Mouse (Mus musculus): ENCODE data around the gene Adra2b. TPM values are rescaled to one million over a fixed set of nuclear protein-coding genes. Genes with fewer than 3 reads are reported as not detected.

Gene Adra2b
- polyA plus RNA-seq (2012): 0.02 and 0.11 TPM in 2 replicates

GRCm38 (mm10) chr2:127362459-127363281 is at the start of gene Adra2b:
Gene Adra2b, plus strand, starts transcription at chr2:127363208.

DNA sequence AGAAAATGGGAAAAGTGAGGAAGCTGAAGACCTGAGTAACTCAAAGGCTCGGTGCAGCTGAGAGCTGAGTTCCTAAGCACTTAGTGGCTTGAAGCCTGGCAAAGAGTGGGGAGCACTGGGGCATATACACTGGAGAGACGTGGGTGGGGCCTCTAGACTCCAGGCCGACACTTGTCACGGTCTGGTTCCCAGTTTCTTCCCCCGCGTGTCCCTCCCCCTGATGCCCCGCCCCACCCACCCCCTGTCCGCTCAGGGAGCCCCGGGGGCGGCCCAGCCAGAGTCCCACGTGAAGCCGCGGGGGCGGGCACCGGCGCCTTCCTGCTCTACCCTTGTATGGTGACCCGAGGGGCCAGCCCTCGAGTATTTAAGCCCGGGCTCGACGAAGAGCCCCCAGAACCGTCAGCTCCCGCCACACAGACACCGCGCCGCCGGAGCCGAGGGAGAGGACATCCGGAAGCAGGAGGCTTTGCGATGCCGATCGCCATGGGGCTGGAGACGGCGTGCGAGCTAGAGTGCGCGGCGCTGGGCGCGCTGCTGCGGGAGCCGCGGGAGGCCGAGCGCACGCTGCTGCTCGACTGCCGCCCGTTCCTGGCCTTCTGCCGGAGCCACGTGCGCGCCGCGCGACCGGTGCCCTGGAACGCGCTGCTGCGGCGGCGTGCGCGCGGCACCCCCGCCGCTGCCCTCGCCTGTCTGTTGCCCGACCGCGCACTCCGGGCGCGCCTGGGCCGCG is 27.1 kb upstream of the Adra2b start, which contains the start of gene Dusp2:
TSS of gene Dusp2 (plus strand) at position 393 of the 730 bp plus-strand sequence.

DNA sequence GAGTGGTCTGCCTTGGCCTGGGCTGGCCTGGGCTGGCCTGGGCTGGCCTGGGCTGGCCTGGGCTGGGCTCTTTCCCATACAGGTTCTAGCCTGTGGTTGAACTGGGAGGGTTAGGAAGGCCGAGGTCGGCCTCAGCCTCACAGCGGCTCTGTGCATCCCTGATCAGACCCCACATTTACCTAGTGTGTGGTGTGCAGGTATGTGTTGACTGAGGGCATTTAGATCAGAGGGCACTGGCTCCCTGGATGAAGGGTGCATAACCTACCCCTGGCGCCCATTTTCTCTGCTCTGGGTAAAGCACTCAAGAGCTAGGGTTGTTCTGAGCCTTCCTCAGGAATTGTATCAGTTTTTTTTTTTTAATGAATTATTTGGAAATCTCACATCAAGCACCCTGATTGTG is 24.6 kb upstream of the Adra2b start, which contains the start of gene Astl:
TSS of gene Astl (plus strand) at position 224 of the 400 bp plus-strand sequence.

Other genes starting within 250 kb of the Adra2b start
- 7.2 and 8.2 TPM in 2 replicates for gene Ncaph, start 229.3 kb upstream of the Adra2b start, polyA plus RNA-seq (2012)
- 4.7 and 7.2 TPM in 2 replicates for gene Itpripl1, start 219.8 kb upstream of the Adra2b start, polyA plus RNA-seq (2012)
- gene 1810024B03Rik, start 154.9 kb upstream of the Adra2b start, polyA plus RNA-seq (2012): 0.28 and 0.38 TPM in 2 replicates
- 11.1 and 17.5 TPM in 2 replicates for gene Snrnp200, start 154.8 kb upstream of the Adra2b start, polyA plus RNA-seq (2012)
- 6.8 and 8.0 TPM in 2 replicates for gene Ciao1, start 115.4 kb upstream of the Adra2b start, polyA plus RNA-seq (2012)
- gene Tmem127, start 115.3 kb upstream of the Adra2b start, polyA plus RNA-seq (2012): 17.3 and 18.4 TPM in 2 replicates
- gene Stard7, start 93.0 kb upstream of the Adra2b start, polyA plus RNA-seq (2012): 37.9 and 38.4 TPM in 2 replicates
- gene Dusp2, start 27.0 kb upstream of the Adra2b start, polyA plus RNA-seq (2012): 83.3 and 104 TPM in 2 replicates
- gene Astl, start 24.6 kb upstream of the Adra2b start, polyA plus RNA-seq (2012): 0.03 TPM in 1 of 2 replicates, not detected in the other
- gene Gpat2, start 62.0 kb downstream of the Adra2b start, polyA plus RNA-seq (2012): 0.06 TPM in 1 of 2 replicates, not detected in the other
- gene Fahd2a, start 81.4 kb downstream of the Adra2b start, polyA plus RNA-seq (2012): 18.8 and 29.7 TPM in 2 replicates
- gene Kcnip3, start 158.9 kb downstream of the Adra2b start, polyA plus RNA-seq (2012): 16.2 and 26.9 TPM in 2 replicates
- gene Prom2, start 178.3 kb downstream of the Adra2b start, polyA plus RNA-seq (2012): 0.14 TPM in 1 of 2 replicates, not detected in the other
- gene Zfp661, start 223.9 kb downstream of the Adra2b start, polyA plus RNA-seq (2012): 0.17 and 0.24 TPM in 2 replicates
- 165 and 196 TPM in 2 replicates for gene Mrps5, start 224.0 kb downstream of the Adra2b start, polyA plus RNA-seq (2012)